Mouse (Mus musculus) brown adipose tissue, adult 24 weeks (tissue): ENCODE results near the gene Slitrk2. TPM values are rescaled to one million over a fixed set of nuclear protein-coding genes. Genes with fewer than 3 reads are reported as not detected.

Experiments
- H3K27ac ChIP-seq: fragments of 200-500 bp; replicated peaks from 2 replicates; pipeline ENCODE4 v1.5.1; 2012; ENCODE audit warnings: low read depth, mild to moderate bottlenecking, low read length
- H3K4me1 ChIP-seq: fragments of 200-500 bp; 2 replicates; pipeline ENCODE4 v1.6.1; 2012; ENCODE audit warnings: low read length, mixed read lengths; ENCODE audit not compliant: control insufficient read depth, insufficient read depth, insufficient read length
- H3K4me3 ChIP-seq: fragments of 200-500 bp; 2 replicates; pipeline ENCODE4 v1.5.1; 2012; ENCODE audit warnings: low read depth, mild to moderate bottlenecking, low read length, moderate library complexity; ENCODE audit not compliant: insufficient read depth
- polyA plus RNA-seq: library from polyadenylated mRNA; stranded (reverse); fragments of >200 nt; gene quantifications from 2 replicates; pipeline ENCODE4 v1.2.4, GENCODE M21; 2012; ENCODE audit not compliant: missing spikeins, insufficient read depth, insufficient read length

Slitrk2 gene
- polyA plus RNA-seq: not detected in 2 replicates

- Histone ChIP-seq H3K4me3 (no peak within 1 kb of the TSS), H3K27ac (no peak within 1 kb of the TSS), H3K4me1 (no peaks in the 10 kb centered on the region)
Measured at GRCm38 (mm10) chrX:66648911-66649620, at the start of gene Slitrk2. TSS of gene Slitrk2 (plus strand) at chrX:66649318.

- H3K4me3 ChIP-seq: no peak overlapping the region
- no peak overlapping the region for H3K27ac ChIP-seq
- H3K4me1 ChIP-seq: no peaks in the 10 kb centered on the region
Measured at GRCm38 (mm10) chrX:66605490-66605889, 43.6 kb upstream of the Slitrk2 start.

DNA sequence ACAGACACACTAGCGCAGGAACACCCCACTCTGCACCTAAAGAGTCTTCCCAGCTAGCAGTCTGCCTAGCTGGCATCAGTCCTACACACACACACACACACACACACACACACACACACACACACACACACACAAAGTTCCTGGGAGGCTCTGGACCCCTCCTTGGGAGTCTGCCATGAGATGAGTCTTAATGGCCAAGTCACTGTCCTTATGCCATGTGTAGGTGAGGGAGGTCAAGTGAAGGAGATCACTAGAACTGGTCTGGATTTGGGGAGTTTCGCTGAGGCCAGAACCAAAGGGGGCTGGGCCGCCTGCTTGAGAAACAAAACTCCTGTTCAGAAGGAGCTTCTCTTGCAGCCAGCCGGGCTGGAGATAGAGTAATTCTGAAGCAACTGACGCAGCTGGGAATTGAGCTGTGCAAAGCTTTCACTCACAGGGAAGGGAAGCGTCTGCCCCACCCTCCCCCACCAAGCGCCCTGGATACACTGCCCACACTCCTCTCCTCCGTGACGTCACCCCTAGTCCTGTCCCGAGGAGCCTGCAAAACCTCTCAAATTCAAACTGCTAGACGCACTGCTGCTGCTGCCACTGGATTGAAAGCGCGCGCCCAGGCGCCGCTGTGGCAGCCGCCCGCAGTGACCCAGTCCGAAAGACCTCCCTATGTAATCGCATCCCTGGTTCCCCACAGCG lies 3.5 kb downstream of the Slitrk2 start:
- H3K4me3 ChIP-seq: peak overlapping the region; percentile 30

DNA sequence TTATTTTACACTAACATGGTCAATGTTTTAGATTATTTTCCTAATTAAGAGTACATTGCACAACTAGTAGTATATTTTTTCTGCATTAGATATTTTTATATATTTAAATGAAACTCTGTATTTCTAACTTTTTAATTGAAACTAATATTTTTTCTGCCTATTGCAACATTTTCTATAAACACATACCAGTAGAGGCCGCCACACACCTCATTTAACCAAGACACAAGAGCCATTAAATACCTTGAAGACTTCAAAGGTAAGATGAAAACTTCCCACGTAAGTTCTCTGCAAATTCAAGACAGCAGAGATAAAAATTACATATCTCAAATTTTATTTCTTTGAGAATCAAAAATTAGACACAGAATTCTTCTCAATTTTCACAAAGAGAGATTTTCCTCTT lies 8.2 kb downstream of the Slitrk2 start:
- Histone ChIP-seq H3K4me3 (no peak overlapping the region), H3K4me1 (no peaks in the 10 kb centered on the region), H3K27ac (no peak overlapping the region)

More for the DNA sequence above, 3.5 kb downstream of the Slitrk2 start:
- Histone ChIP-seq H3K4me1 (no peaks in the 10 kb centered on the region), H3K27ac (no peak overlapping the region)

DNA sequence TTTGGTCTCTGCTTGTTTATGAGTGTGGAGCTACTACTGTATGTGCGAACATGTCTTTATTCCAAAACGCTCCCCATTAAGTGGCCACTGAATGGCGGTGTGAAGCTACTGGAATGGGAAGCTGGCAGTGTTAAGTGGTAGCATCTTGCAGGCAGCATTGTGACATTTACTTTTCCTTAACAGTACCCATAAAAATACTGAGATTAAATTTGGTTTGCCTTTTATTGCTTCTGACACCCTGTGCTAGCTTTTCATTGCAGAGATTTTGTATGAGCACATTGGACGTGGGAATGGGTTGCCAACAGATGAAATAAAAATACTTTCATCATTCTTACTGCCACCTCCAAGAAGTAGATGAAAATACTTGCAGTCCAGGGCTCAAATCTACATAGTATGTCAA lies 27.8 kb downstream of the Slitrk2 start:
- H3K27ac ChIP-seq: no peak overlapping the region
- no peaks in the 10 kb centered on the region for H3K4me1 ChIP-seq
- H3K4me3 ChIP-seq: no peak overlapping the region

- H3K27ac ChIP-seq: no peak overlapping the region
- no peaks in the 10 kb centered on the region for H3K4me1 ChIP-seq
- no peak overlapping the region for H3K4me3 ChIP-seq
Measured at GRCm38 (mm10) chrX:66678646-66679045, 29.5 kb downstream of the Slitrk2 start.
